Mouse (Mus musculus) R1 (cell line): Measurements from ENCODE around the gene Il17f.
A peak's percentile ranks its signal among the peaks of the same experiment; 100 is the strongest.

Experiments used
- DNase-seq: peaks from one replicate; pipeline ENCODE4 v3.0.0-alpha.2; 2018; ENCODE audit warnings: low read depth, low spot score

Gene Il17f

GRCm38 (mm10) chr1:20787046-20787445, 3.4 kb downstream of the Il17f start:
- DNase-seq, result peak; percentile 72

- no peak for DNase-seq
Measured at GRCm38 (mm10) chr1:20778366-20778765, 12.1 kb downstream of the Il17f start.

- peak; percentile 90 for DNase-seq
Measured at GRCm38 (mm10) chr1:20774026-20774730, 16.2 kb downstream of the Il17f start.

DNA sequence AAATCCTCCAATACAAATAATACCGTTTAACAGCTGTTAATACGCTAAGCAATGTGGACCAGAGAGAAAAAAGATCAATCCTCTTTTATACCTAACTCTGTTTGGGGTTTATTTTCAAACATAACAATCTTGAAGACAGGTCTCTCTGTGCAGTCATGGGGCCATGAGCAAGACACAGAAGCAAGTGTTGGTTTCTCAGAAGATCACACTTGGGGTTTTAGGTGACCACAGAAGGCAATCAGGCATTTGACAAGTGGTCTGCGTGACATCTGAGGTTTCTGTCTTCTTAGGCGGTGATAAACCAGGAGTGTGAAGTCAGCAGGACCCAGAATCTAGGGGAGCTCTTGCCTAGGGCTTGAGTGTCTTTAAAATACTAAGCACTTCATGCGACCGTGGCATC, 23.9 kb downstream of the Il17f start:
- no peak for DNase-seq

GRCm38 (mm10) chr1:20761411-20761810, 29.0 kb downstream of the Il17f start:
- peak; percentile 78 for DNase-seq

GRCm38 (mm10) chr1:20760331-20760730, 30.1 kb downstream of the Il17f start:
- peak; percentile 92 for DNase-seq

DNA sequence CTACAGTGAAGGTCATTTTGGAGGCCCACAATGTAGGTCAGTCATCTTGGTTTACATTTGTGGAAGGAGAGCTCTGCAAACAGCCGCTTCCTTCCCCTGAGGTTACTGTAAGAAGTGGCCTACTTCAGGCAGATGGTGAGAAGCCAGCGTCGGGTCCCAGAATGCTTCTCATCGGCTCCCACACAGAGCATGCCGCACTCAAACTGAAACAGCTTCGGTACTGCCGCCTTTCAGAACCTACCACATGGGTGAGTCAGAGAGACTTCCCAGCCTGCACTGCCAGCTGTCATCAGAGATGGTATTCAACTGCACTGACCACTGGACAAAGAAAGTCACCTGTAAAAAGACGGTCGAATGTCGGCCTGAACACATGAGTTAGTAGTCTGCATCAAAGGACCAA, 30.6 kb downstream of the Il17f start:
- peak; percentile 25 for DNase-seq

GRCm38 (mm10) chr1:20757586-20757985, 32.8 kb downstream of the Il17f start:
- no peak for DNase-seq

DNA sequence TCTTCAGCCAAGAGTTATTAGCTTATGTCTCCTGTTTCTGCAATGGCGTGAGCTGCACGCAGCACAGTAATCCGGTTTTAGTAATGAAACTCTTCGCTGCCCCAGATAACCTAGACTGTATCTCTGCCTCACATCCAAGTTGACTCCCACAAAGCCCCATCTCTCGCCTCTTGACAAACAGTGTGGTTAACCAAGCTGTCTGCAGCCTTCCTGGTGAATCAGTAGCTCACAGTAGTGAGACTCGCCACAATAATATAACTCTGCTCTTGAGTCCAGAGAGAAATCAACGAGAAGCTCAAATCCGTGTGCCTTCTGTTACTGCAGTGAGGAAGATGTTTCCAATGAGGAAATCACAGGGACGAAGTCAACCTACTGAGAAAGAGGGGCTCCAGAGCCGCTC, 36.0 kb downstream of the Il17f start:
- no peak for DNase-seq

GRCm38 (mm10) chr1:20740496-20740998, 49.9 kb downstream of the Il17f start:
- DNase-seq, result no peak

DNA sequence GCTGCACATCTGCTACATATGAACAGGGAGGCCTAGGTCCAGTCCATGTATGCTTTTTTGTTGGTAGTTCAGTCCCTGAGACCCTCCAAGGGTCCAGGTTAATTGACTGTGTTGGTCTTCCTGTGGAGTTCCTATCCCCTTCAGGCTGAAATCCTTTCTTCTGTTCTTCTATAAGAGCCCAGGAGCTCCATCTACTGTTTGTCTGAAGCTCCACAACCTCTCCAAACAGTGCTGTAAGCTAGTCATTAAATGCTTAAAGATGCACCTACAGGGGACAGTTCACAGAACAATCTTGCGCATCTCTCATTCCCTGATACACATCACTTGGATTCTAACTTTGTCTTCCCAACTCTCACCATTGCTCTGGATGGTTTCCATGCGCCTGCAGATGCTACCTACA, 51.9 kb downstream of the Il17f start:
- DNase-seq, result peak; percentile 15

GRCm38 (mm10) chr1:20736572-20736971, 53.8 kb downstream of the Il17f start:
- DNase-seq, result no peak

GRCm38 (mm10) chr1:20730903-20731302, 59.5 kb downstream of the Il17f start, which contains the start of gene Il17a:
TSS of gene Il17a (plus strand) at chr1:20730905.
- no peak for DNase-seq
